Mouse (Mus musculus) R1 (cell line): Measurements from ENCODE around the gene Scfd2.
A peak's percentile ranks its signal among the peaks of the same experiment; 100 is the strongest.

ENCODE experiments used
- DNase-seq: peaks from one replicate; pipeline ENCODE4 v3.0.0-alpha.2; 2018; ENCODE audit warnings: low read depth, low spot score

Scfd2 gene

DNA sequence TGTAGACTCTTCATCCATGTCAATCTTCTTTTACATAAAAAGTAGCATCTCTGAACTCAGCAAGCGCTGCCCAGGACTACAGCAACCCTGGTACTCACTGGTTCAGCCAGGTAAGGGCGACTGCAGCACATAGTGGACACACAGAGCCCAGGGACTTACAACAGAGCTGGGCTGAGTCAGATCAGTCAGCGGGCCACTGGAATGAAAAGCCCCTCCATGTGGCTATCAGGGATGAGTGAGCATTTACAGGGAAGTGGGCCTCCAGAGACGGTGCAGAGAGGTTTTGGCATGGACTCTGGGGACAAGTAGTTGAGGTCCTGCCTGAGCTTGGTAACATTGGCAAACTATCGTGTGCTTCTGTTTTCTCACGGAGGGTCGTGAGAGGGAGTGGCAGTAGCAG, 253.1 kb downstream of the Scfd2 start:
- no peak for DNase-seq

- peak; percentile 82 for DNase-seq
Observed at GRCm38 (mm10) chr5:74277712-74278111, 253.8 kb downstream of the Scfd2 start.

DNA sequence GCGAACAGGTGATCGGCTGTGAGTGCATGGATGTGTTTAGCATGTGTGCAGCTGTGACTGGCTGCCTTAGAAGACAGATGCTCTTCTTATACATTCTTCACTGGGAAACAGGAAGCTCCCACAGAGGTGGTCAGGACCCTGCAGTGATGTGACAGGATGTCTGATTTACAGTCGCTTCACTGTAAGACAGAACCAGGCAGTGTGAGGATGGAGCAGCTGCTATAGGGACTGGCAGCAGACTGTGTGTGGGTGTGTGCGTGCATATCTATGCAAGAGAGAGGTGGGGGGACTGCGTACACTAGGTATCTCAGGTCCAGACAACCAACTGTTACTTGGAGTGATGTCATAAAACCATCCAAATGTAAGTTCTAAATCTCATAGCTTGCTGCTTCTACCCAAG, 254.3 kb downstream of the Scfd2 start:
- peak; percentile 37 for DNase-seq

DNA sequence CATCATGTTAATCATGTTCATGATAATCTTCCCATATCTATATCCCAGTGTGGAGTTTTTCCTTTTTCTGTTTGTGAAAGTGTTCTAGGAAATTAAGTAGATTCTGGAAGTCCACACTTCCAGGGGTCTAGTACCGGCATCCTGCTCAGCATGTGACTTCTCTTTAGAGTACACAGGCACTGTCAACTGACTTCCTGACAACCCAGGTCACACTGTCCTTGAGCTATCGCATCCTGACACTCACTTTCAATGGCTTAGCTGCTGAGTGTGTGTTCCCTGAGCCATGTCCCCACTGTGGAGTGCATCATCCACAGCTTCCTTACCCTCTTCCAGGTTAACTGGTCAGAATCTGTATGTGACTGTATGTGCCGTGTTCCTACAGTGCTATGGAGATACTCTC, 258.2 kb downstream of the Scfd2 start:
- no peak for DNase-seq

GRCm38 (mm10) chr5:74267736-74268369, 263.7 kb downstream of the Scfd2 start:
- no peak for DNase-seq

DNA sequence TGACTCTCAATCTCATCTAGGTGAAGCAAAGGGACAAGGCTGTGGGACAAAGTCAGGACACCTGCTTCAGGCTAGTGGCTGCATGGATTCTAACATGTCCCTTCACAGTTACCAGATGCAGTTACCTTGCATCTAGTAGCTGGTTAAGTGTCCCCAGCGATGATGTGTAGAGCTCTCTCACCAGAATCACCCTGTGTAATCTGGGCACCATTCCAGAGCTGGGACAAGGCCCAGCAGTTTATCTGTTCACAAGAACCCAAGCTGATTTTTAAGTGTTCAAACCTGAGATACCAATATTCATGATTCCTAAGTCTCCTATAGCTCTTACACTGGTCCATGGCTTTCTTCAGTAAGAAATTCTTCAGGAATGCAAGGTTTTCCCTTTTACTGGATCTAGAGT, 264.4 kb downstream of the Scfd2 start:
- DNase-seq = no peak

- DNase-seq = no peak
Observed at GRCm38 (mm10) chr5:74266476-74266819, 265.1 kb downstream of the Scfd2 start.

DNA sequence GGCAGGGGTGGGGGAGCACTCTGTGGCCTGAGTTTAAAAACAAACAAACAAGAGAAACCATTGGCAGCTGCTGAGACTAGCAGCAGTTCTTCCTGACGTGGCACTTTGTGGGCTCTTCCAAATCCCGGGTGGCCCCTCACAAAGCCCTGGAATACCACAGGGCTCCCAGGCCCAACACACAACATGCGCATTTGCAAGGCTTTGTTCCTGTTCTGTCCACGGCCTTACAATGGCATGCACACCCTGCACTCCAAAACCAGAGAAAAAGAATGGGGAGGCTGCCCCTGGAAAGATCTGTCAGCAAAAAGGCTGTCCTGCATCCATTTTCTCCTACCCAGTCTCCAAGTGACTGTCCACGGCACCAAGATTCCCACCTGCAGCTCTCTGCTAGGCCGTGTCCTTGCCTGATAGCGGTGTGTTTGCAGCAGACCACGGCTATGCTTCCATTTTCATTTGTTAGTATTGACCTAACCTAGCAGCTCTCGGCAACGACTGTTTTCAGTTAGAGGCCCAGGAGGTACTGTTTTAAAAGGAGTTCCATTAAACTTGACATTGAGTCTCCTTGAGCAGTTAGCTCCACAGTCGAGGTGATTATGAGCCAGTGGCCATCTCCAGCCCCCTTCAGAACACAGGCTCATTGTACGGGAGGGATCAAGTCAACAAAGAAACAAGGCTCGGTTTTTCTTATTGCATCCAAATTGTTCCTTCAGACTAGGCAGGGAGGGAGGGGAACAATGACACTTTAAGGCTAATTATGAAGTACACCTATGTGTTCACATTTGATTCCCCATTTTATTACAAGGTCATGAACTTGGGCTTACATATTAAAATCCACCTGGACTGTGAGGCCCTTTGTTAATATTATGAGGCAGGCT, 265.7 kb downstream of the Scfd2 start:
- DNase-seq = peak; percentile 71

DNA sequence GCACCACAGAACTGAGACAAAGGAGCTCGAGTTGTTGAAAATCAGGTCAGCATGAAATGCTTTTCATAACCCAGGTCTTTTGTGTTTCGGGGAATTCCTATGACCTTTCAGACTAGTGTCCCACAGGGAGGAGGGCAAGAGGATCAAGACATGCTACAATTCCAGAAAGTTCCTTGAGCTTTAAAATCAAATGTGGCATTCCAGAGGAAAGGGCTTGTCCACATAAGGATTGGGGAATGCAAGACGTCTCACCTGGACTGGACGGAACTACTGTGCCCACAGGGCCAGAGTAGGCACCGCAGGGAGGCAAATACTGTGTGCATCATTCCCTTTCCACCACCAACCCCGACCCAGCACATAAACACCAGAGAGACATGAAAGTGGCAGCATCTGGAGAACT, 266.4 kb downstream of the Scfd2 start:
- DNase-seq = peak; percentile 51

GRCm38 (mm10) chr5:74264541-74264940, 267.0 kb downstream of the Scfd2 start:
- no peak for DNase-seq

DNA sequence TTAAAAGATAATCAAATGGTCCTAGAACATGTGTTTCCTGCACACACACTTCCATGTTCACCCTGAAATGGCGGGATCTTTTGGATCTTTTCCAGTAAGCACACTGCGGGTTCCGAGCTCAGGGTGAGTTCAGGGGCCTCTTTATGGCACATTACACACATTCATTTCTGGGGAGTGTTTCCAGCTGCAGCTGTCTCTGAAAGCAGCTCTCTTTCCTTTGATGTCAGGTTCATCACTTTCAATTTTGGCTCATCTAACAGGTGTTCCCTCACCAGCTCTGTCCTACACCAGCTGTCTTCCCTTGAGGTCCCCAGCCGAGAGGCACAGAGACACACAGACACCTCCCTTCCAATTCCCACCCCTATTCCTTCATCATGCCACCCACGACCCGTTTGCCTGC, 270.5 kb downstream of the Scfd2 start:
- no peak for DNase-seq

DNA sequence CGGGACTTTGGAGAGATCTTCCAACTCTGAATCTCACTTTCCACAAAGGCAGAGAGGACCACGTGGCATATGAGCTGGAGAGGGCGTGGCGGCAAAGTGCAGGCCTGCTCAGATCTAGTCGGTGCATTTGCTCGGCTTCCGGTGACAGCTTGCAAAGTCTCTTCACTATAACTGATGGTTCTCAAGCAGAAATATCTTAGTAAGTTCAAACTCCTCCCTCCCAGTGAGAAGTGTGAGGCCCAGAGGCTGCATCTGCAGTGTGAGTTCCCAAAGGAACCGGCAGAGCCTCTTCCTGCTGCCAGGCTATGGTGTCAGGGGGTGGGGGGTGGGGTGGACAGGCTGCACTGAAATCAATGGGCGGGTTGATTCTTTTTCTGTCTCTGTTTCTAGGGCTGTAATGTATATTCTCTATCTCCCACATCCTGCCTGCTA, 271.2 kb downstream of the Scfd2 start:
- DNase-seq = peak; percentile 20

GRCm38 (mm10) chr5:74256705-74257104, 274.9 kb downstream of the Scfd2 start:
- DNase-seq = no peak

DNA sequence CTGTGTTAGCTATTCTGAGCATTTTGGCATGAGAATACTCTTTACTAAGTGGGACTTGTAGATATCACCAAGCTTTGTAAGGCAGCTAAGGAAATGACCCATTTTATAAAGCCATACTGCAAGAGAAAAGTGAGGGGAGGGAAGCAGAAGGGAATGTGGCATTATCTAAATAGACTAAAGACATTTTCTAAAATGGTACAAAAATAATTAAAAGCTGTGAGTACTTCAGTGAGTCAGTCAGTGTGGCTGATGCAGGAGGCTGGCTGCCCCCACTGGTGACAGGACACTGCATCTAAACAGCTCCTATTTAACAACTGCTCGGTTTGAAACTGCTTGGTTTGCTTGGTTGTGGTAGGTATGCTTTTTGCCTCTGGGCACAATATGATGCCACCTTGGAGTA, 276.6 kb downstream of the Scfd2 start:
- DNase-seq = no peak

GRCm38 (mm10) chr5:74253724-74254328, 277.7 kb downstream of the Scfd2 start:
- DNase-seq = no peak

DNA sequence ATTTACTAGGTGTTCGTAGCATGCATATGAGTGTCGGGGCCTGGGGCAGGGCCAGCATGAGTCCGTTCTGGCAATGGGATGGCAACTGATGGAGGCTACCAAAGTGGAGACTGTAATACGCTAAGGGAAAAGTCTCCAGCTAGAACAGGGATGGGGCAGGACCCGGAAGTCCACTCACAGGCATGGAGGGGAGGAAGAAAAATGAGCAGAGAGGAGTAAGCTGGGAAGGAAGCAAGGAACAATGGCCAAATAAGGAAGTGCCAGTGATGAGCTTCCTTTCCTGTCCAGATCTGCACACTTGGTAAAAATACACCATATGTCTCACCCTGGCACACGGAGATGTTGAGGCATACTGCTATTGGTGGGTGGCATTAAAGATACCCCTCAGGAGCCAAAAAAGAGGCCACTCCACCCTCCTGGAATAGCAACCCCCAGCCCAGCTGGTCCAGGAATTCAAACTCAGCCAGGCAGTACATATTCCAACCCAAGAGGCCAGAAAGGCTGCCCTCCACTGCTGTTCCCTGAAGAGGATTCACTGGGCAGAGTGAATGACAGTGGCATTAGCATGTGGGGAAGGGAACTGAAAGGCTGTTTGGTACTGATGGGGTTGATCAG, 278.8 kb downstream of the Scfd2 start:
- DNase-seq = no peak

- DNase-seq = no peak
Observed at GRCm38 (mm10) chr5:74250947-74251346, 280.6 kb downstream of the Scfd2 start.

DNA sequence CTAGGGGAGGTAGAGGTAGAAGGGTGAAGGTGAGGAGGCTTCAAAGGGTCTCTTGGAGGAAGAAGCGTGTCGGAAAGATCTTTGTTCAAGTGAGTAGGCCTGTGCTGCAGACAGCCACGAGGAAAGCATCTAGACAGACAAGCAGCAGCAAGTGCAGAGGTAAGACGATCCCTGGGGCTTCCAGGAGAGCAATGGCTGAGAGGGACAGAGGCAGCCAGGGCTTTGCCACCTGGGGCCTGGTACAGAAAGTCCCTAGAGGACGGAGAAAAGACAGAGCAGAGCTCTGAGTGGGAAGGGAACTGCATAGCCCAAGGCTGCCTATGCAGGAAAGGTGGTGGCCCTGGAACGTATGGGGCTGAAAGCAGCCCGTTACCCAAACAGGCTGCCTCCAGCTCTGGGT, 281.3 kb downstream of the Scfd2 start:
- no peak for DNase-seq

DNA sequence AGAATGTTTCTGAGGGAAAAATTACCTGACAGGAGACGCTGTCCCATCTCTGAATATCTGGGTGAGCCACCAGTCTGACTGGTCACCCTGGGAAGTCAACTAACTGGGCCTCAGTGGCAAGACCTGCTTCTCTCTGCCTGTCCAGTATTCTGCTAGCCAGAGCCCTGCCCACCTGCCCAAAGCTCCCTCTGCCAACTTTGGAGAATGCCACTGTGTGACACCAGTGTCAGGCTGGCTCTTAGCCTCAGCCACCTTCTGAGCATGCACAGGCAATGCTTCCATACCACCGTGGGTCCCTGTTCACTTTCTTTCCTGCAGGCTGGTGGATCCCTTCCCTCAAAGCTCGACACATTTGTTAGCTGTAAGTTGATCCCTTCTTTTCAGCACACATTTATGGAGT, 281.8 kb downstream of the Scfd2 start:
- DNase-seq = no peak

GRCm38 (mm10) chr5:74246971-74247370, 284.6 kb downstream of the Scfd2 start:
- DNase-seq = no peak

GRCm38 (mm10) chr5:74246453-74246852, 285.1 kb downstream of the Scfd2 start:
- no peak for DNase-seq

- DNase-seq = no peak
Observed at GRCm38 (mm10) chr5:74245641-74246145, 285.9 kb downstream of the Scfd2 start.
